In genomic region chr8:12947604-12948573, GRCm38 (mm10) we compare ENCODE assay signal across 8 mouse cellular contexts.
DNase-seq lines count a peak whose midpoint lies in the region; ATAC-seq and TF ChIP-seq lines count a peak whose summit lies in the region.

No protein-coding gene starts in this region.

- no peak; the same call in 1 of the 2 replicates for TF ChIP-seq POLR2A in olfactory bulb, adult 2 months (IDR thresholded peaks at IDR 0.05; ENCODE audit: insufficient read depth, low read depth, low read length)

- TF ChIP-seq CTCF in kidney, postnatal 0 days (IDR thresholded peaks at IDR 0.05; ENCODE audit: low read depth): no peak
- TF ChIP-seq CTCF in olfactory bulb, adult 2 months (IDR thresholded peaks at IDR 0.05; ENCODE audit: insufficient read depth, low read depth, low read length): no peak

- H3K9me3 ChIP-seq in heart, embryonic 11.5 days (replicated peaks; ENCODE audit: control insufficient read depth, low read length): no peaks in the 10 kb centered on the region
- no peaks in the 10 kb centered on the region for H3K9me3 ChIP-seq in ES-E14 (ENCODE audit: control insufficient read depth, insufficient read depth, low read depth, low read length)
- H3K9me3 ChIP-seq in embryonic facial prominence, embryonic 12.5 days: no peaks in the 10 kb centered on the region
- H3K9me3 ChIP-seq in kidney, postnatal 0 days (replicated peaks; ENCODE audit: low read length): no peaks in the 10 kb centered on the region

- peak overlapping the region; percentile 66 for H3K9ac ChIP-seq in heart, embryonic 11.5 days (ENCODE audit: low read depth, low read length)
- H3K9ac ChIP-seq in ES-E14 (ENCODE audit: insufficient read depth, low read depth, low read length, poor library complexity, severe bottlenecking): peak overlapping the region; percentile 34
- H3K9ac ChIP-seq in embryonic facial prominence, embryonic 12.5 days: peak overlapping the region; percentile 62
- peak overlapping the region; percentile 49; the same call in 1 of the 2 replicates for H3K9ac ChIP-seq in kidney, postnatal 0 days (ENCODE audit: low read depth, low read length)

- peak overlapping the region; percentile 41; the same call in 1 of the 2 replicates for H3K27ac ChIP-seq in heart, embryonic 11.5 days (ENCODE audit: low read depth, low read length)
- no peak overlapping the region for H3K27ac ChIP-seq in ES-E14 (ENCODE audit: insufficient read depth, low read depth, low read length, poor library complexity, severe bottlenecking)
- peak overlapping the region; percentile 68 for H3K27ac ChIP-seq in embryonic facial prominence, embryonic 12.5 days
- H3K27ac ChIP-seq in kidney, postnatal 0 days: 0 out of 2 replicates have a peak overlapping the region, but pooled peaks have one; percentile 13
- peak overlapping the region; percentile 65 for H3K27ac ChIP-seq in olfactory bulb, adult 2 months (ENCODE audit: insufficient read depth, low read depth, low read length)

- peaks cover 11% of the 10 kb centered on the region for H3K27me3 ChIP-seq in heart, embryonic 11.5 days (ENCODE audit: control insufficient read depth, insufficient read depth, low read length)
- H3K27me3 ChIP-seq in embryonic facial prominence, embryonic 12.5 days: no peaks in the 10 kb centered on the region
- H3K27me3 ChIP-seq in kidney, postnatal 0 days (ENCODE audit: insufficient read depth, low read length): no peaks in the 10 kb centered on the region

- peak; percentile 36; the same call in 1 of the 2 replicates for ATAC-seq in heart, embryonic 11.5 days (replicated peaks; ENCODE audit: insufficient number of reproducible peaks, low FRiP score, low TSS enrichment)
- peak; percentile 77 for ATAC-seq in embryonic facial prominence, embryonic 12.5 days (ENCODE audit: insufficient number of reproducible peaks, insufficient read depth, low FRiP score, low TSS enrichment)
- ATAC-seq in kidney, postnatal 0 days (replicated peaks; ENCODE audit: low FRiP score, low read depth): peak; percentile 61; the same call in 1 of the 2 replicates

- peak overlapping the region; percentile 66 for H3K4me2 ChIP-seq in heart, embryonic 11.5 days
- H3K4me2 ChIP-seq in embryonic facial prominence, embryonic 12.5 days (replicated peaks): peak overlapping the region; percentile 75
- H3K4me2 ChIP-seq in kidney, postnatal 0 days (ENCODE audit: low read length): peak overlapping the region; percentile 63

- H3K36me3 ChIP-seq in heart, embryonic 11.5 days (ENCODE audit: control insufficient read depth, insufficient read depth, low read length): no peaks in the 10 kb centered on the region
- H3K36me3 ChIP-seq in ES-E14 (ENCODE audit: control insufficient read depth, insufficient read depth, low read length, poor library complexity, severe bottlenecking): no peaks in the 10 kb centered on the region
- no peaks in the 10 kb centered on the region for H3K36me3 ChIP-seq in embryonic facial prominence, embryonic 12.5 days
- H3K36me3 ChIP-seq in kidney, postnatal 0 days (ENCODE audit: insufficient read depth, low read length): no peaks in the 10 kb centered on the region

- DNase-seq in heart, adult 9 months (ENCODE audit: low spot score in 2 of 2): no peak
- peak; percentile 37 for DNase-seq in ES-E14 (ENCODE audit: low read depth, low spot score)
- peak; percentile 67 for DNase-seq in kidney, postnatal 0 days (ENCODE audit: low spot score)
- no peak for DNase-seq in adipocyte (ENCODE audit: low spot score)
- DNase-seq in layer of hippocampus, adult 8-10 months (ENCODE audit: low spot score in 2 of 2): no peak

- 8% methylated on average over 21 of the region's 21 CpGs for WGBS in heart, embryonic 11.5 days (ENCODE audit: insufficient replicate concordance)
- 3% methylated on average over 21 of the region's 21 CpGs for WGBS in embryonic facial prominence, embryonic 12.5 days
- WGBS in kidney, postnatal 0 days: 7% methylated on average over 21 of the region's 21 CpGs
- WGBS in olfactory bulb, adult 2 months: 9% methylated on average over 21 of the region's 21 CpGs

- in situ Hi-C loops in ES-E14 (cut with MboI; ENCODE audit: low sequenced_read_pairs in 2 of 2, unreplicated experiment in 2 of 2): no loop called here

- peak overlapping the region; percentile 47 for H3K4me3 ChIP-seq in heart, embryonic 11.5 days (ENCODE audit: low read depth, low read length)
- H3K4me3 ChIP-seq in ES-E14 (ENCODE audit: insufficient read depth in 1 of 2, low read depth in 1 of 2, low read length in 2 of 2, poor library complexity in 1 of 2, severe bottlenecking in 1 of 2): peak overlapping the region; percentile 48 to 58; a peak in 3 of 4 replicates
- peak overlapping the region; percentile 48 for H3K4me3 ChIP-seq in embryonic facial prominence, embryonic 12.5 days
- peak overlapping the region; percentile 37 for H3K4me3 ChIP-seq in kidney, postnatal 0 days (replicated peaks; ENCODE audit: low read depth, low read length)
- peak overlapping the region; percentile 50 for H3K4me3 ChIP-seq in olfactory bulb, adult 2 months (ENCODE audit: insufficient read depth, low read depth, low read length)

- H3K4me1 ChIP-seq in heart, embryonic 11.5 days (ENCODE audit: control insufficient read depth, insufficient read depth, low read length): peaks cover 14% of the 10 kb centered on the region
- H3K4me1 ChIP-seq in ES-E14 (ENCODE audit: control insufficient read depth in 2 of 2, insufficient read depth in 2 of 2, low read length in 2 of 2, poor library complexity in 1 of 2): peaks cover 0 to 17% of the 10 kb centered on the region in 2 experiments; a peak in 2 of 4 replicates
- H3K4me1 ChIP-seq in embryonic facial prominence, embryonic 12.5 days: peaks cover 29% of the 10 kb centered on the region
- H3K4me1 ChIP-seq in kidney, postnatal 0 days (replicated peaks; ENCODE audit: insufficient read depth, low read length): peaks cover 8% of the 10 kb centered on the region; the same call in 1 of the 2 replicates
- peaks cover 45% of the 10 kb centered on the region for H3K4me1 ChIP-seq in olfactory bulb, adult 2 months (ENCODE audit: control insufficient read depth, insufficient read depth, low read length)

TF ChIP-seq in ES-E14, 5 proteins besides CTCF, POLR2A, EP300 and RAD21:
- TF ChIP-seq ZC3H11A (IDR thresholded peaks at IDR 0.05; ENCODE audit: borderline replicate concordance, low read depth, low read length) (no peak), CHD2 (IDR thresholded peaks at IDR 0.05; ENCODE audit: low read depth, low read length) (no peak), ZNF384 (IDR thresholded peaks at IDR 0.05; ENCODE audit: low read depth, low read length) (no peak)

Comparison
In these comparisons a context has a peak if more than half of its experiments do, and no peak if none do; other contexts are left out.
1. DNase-seq: peak in ES-E14 (single experiment) and kidney, postnatal 0 days (single experiment); none in heart, adult 9 months (0 of 2), adipocyte (single experiment) and layer of hippocampus, adult 8-10 months (0 of 2).
2. Peak in every context shown above with its lines, with median percentiles within 50 percentile points of each other: ATAC-seq, H3K4me2 ChIP-seq, H3K4me3 ChIP-seq and H3K9ac ChIP-seq.